Mouse (Mus musculus): Measurements from ENCODE around the gene Krt82. TPM values are rescaled to one million over a fixed set of nuclear protein-coding genes. Genes with fewer than 3 reads are reported as not detected.
A peak's percentile ranks its signal among the peaks of the same experiment; 100 is the strongest.

Gene Krt82
- not detected for total RNA-seq (2021)
- long read RNA-seq, experiment 1 = 0 reads
- long read RNA-seq, experiment 2 = 0 reads

GRCm38 (mm10) chr15:101550567-101550966 lies at the start of gene Krt82:
TSS of gene Krt82 (minus strand) at chr15:101550667.
- DNase-seq = no peak

GRCm38 (mm10) chr15:101599123-101599522 lies 48.7 kb upstream of the Krt82 start:
- DNase-seq = no peak

- no peak for DNase-seq
Observed at GRCm38 (mm10) chr15:101588216-101588615, 37.7 kb upstream of the Krt82 start.

- DNase-seq = no peak
Observed at GRCm38 (mm10) chr15:101584456-101584855, 34.0 kb upstream of the Krt82 start.

GRCm38 (mm10) chr15:101583211-101583965 lies 32.9 kb upstream of the Krt82 start:
- peak in 1 of 2 experiments; percentile 23 for DNase-seq

- no peak for DNase-seq
Observed at GRCm38 (mm10) chr15:101581701-101582100, 31.2 kb upstream of the Krt82 start.

GRCm38 (mm10) chr15:101575506-101575905 lies 25.0 kb upstream of the Krt82 start:
- DNase-seq = no peak

- DNase-seq = no peak
Observed at GRCm38 (mm10) chr15:101573796-101574345, 23.4 kb upstream of the Krt82 start, which contains the start of gene Krt75. TSS of gene Krt75 (minus strand) at chr15:101573904.

GRCm38 (mm10) chr15:101567780-101568179 lies 17.3 kb upstream of the Krt82 start:
- no peak for DNase-seq

GRCm38 (mm10) chr15:101562850-101563249 lies 12.4 kb upstream of the Krt82 start, which contains the start of gene Krt90:
TSS of gene Krt90 (minus strand) at chr15:101562950.
- DNase-seq = no peak

- DNase-seq = no peak
Observed at GRCm38 (mm10) chr15:101558034-101558646, 7.7 kb upstream of the Krt82 start.

- peak; percentile 9 to 12 for DNase-seq
Observed at GRCm38 (mm10) chr15:101553169-101553568, 2.7 kb upstream of the Krt82 start.

- no peak for DNase-seq
Observed at GRCm38 (mm10) chr15:101552188-101552587, 1.7 kb upstream of the Krt82 start.

- DNase-seq = no peak
Observed at GRCm38 (mm10) chr15:101544478-101544877, 6.0 kb downstream of the Krt82 start.

- no peak for DNase-seq
Observed at GRCm38 (mm10) chr15:101542543-101542942, 7.9 kb downstream of the Krt82 start.

- DNase-seq = peak; percentile 12
Observed at GRCm38 (mm10) chr15:101538580-101538900, 11.9 kb downstream of the Krt82 start.

GRCm38 (mm10) chr15:101537864-101538579 lies 12.4 kb downstream of the Krt82 start:
- DNase-seq = peak in 1 of 2 experiments; percentile 7

- DNase-seq = no peak
Observed at GRCm38 (mm10) chr15:101536054-101536850, 14.2 kb downstream of the Krt82 start.

GRCm38 (mm10) chr15:101532720-101533119 lies 17.7 kb downstream of the Krt82 start, which contains the start of gene Krt84:
TSS of gene Krt84 (minus strand) at chr15:101532820.
- DNase-seq = no peak

- no peak for DNase-seq
Observed at GRCm38 (mm10) chr15:101522556-101523232, 27.8 kb downstream of the Krt82 start.

GRCm38 (mm10) chr15:101519792-101520191 lies 30.7 kb downstream of the Krt82 start:
- DNase-seq = peak; percentile 61 to 85
